Mouse (Mus musculus) cerebellum, adult 9-10 months (tissue): ENCODE results near the gene Sstr2.

Source experiments
- DNase-seq: peaks from one replicate; pipeline ENCODE4 v3.0.0; 2022

Gene Sstr2

GRCm38 (mm10) chr11:113658763-113659162 is 39.6 kb downstream of the Sstr2 start:
- DNase-seq, result no peak

DNA sequence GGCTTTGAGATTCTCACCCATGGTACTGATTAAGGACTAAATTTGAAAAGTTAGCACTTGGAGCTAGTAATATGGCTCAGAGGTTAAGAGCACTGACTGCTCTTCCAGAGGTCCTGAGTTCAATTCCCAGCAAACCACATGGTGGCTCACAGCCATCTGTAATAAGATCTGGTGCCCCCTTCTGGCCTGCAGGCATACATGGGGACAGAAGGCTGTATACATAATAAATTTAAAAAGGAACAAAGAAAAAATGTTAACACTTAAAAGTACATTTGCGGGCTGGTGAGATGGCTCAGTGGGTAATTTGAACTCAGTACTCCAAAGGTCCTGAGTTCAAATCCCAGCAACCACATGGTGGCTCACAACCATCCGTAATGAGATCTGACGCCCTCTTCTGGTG is 41.1 kb downstream of the Sstr2 start:
- DNase-seq, result peak; percentile 25

GRCm38 (mm10) chr11:113660940-113661339 is 41.8 kb downstream of the Sstr2 start:
- peak; percentile 62 for DNase-seq

DNA sequence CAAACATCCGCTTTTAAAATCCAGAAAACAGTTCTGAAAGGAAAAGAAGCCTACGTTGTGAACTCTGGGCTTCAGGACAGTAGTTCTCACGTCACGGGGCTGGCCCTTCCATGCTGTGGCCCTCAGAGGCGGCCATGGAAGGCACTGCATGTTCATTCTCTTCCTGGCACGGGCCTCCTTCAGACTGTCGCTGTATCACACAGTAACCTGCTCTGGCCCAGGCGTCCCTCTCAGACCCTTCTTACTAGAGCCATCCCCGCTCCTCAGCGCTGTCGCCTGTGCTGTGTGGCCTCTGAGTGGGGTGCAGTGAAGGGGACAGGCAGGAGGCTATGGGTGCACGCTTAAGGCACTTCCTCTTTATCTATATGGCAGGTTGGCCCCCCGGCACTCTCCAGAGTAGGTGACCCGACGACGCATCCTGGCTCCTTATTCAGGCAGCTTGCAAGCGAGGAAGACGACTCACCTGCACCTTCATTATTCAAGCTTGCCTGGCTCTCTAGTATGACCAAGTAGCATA is 42.8 kb downstream of the Sstr2 start:
- DNase-seq, result no peak

- no peak for DNase-seq
These were observed 45.1 kb downstream of the Sstr2 start for GRCm38 (mm10) chr11:113664279-113664678.

- no peak for DNase-seq
These were observed 47.1 kb downstream of the Sstr2 start for GRCm38 (mm10) chr11:113666205-113666604.

DNA sequence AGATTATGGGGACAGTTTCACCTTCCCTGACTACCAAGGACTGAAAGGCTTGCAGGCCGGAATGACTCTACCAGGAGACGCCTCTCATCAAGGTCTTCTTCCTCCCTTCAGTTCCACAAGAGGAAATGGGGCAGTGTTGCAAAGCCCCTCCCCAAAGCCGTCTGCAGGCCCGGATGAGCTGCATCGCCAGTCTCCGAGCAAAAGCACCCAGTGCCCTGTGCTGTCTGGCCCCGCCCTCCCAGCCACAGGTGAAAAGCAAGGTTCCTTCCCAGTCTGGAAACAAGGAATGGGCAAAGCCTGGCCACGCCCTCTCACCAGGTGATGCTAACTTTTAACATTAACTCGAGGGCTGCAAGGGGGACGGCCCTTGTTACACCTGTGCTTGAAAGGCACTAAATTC is 47.5 kb downstream of the Sstr2 start:
- DNase-seq, result peak; percentile 36

- peak; percentile 39 for DNase-seq
These were observed 48.0 kb downstream of the Sstr2 start for GRCm38 (mm10) chr11:113667122-113667521.

- peak; percentile 30 for DNase-seq
These were observed 48.6 kb downstream of the Sstr2 start for GRCm38 (mm10) chr11:113667704-113668103.

DNA sequence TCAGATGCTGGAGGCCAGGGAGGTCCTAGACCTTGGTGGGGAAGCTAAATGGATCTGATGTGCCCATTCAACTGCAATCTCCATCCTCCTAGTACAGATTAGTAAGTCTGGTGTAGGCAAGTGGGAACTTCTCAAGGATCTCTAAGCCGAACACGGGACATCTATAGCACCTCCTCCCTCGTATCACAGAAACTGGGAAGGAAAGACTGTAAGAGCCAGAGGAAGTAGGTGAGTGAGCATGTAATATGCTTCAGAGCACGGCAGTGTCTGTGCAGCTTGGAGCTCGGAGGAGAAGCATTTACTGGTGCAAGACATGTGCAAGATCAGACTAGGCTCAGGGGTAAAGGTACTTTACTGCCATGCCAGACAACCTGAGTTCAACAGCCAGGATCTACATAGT is 49.7 kb downstream of the Sstr2 start:
- no peak for DNase-seq

- no peak for DNase-seq
These were observed 50.6 kb downstream of the Sstr2 start for GRCm38 (mm10) chr11:113669711-113670110.

GRCm38 (mm10) chr11:113673614-113674013 is 54.5 kb downstream of the Sstr2 start:
- DNase-seq, result peak; percentile 51

- DNase-seq, result peak; percentile 13
These were observed 55.5 kb downstream of the Sstr2 start for GRCm38 (mm10) chr11:113674595-113674994.
